Mouse (Mus musculus) retina, postnatal 7 days (tissue): ENCODE data around the gene Asb10.

ENCODE experiments used
- DNase-seq: peaks from one replicate; pipeline ENCODE4 v3.0.0-alpha.2; 2012; ENCODE audit warnings: low read depth, low spot score

Gene Asb10

GRCm38 (mm10) chr5:24536511-24536910, 4.3 kb downstream of the Asb10 start:
- DNase-seq: no peak

GRCm38 (mm10) chr5:24535731-24536130, 5.0 kb downstream of the Asb10 start:
- DNase-seq: no peak

- DNase-seq: no peak
Observed at GRCm38 (mm10) chr5:24534292-24534691, 6.5 kb downstream of the Asb10 start.

GRCm38 (mm10) chr5:24533391-24533790, 7.4 kb downstream of the Asb10 start:
- DNase-seq: no peak

GRCm38 (mm10) chr5:24530042-24530689, 10.6 kb downstream of the Asb10 start:
- DNase-seq: peak; percentile 86

GRCm38 (mm10) chr5:24527780-24528179, 13.0 kb downstream of the Asb10 start:
- DNase-seq: no peak

GRCm38 (mm10) chr5:24526889-24527230, 13.9 kb downstream of the Asb10 start, which contains the start of gene Gbx1:
TSS of gene Gbx1 (minus strand) at chr5:24527202.
- DNase-seq: no peak

- DNase-seq: no peak
Observed at GRCm38 (mm10) chr5:24526190-24526888, 14.4 kb downstream of the Asb10 start.

- DNase-seq: no peak
Observed at GRCm38 (mm10) chr5:24525360-24526189, 15.2 kb downstream of the Asb10 start.

GRCm38 (mm10) chr5:24524522-24524921, 16.3 kb downstream of the Asb10 start:
- DNase-seq: no peak

GRCm38 (mm10) chr5:24523806-24524205, 17.0 kb downstream of the Asb10 start:
- DNase-seq: no peak

- no peak for DNase-seq
Observed at GRCm38 (mm10) chr5:24521366-24521765, 19.4 kb downstream of the Asb10 start.

- no peak for DNase-seq
Observed at GRCm38 (mm10) chr5:24512271-24512670, 28.5 kb downstream of the Asb10 start.

GRCm38 (mm10) chr5:24510635-24511034, 30.1 kb downstream of the Asb10 start:
- no peak for DNase-seq

GRCm38 (mm10) chr5:24508406-24508805, 32.4 kb downstream of the Asb10 start:
- DNase-seq: no peak

GRCm38 (mm10) chr5:24505513-24505912, 35.3 kb downstream of the Asb10 start:
- no peak for DNase-seq

GRCm38 (mm10) chr5:24502786-24503185, 38.0 kb downstream of the Asb10 start:
- DNase-seq: no peak

GRCm38 (mm10) chr5:24500851-24501250, 39.9 kb downstream of the Asb10 start:
- DNase-seq: no peak

- no peak for DNase-seq
Observed at GRCm38 (mm10) chr5:24499113-24499512, 41.7 kb downstream of the Asb10 start.

- no peak for DNase-seq
Observed at GRCm38 (mm10) chr5:24497526-24497925, 43.3 kb downstream of the Asb10 start.

GRCm38 (mm10) chr5:24496756-24497155, 44.0 kb downstream of the Asb10 start:
- DNase-seq: no peak

GRCm38 (mm10) chr5:24495019-24495418, 45.8 kb downstream of the Asb10 start:
- DNase-seq: no peak
